Mouse (Mus musculus): ENCODE measurements around the gene Camkv.
A peak's percentile ranks its signal among the peaks of the same experiment; 100 is the strongest.

The Camkv gene

DNA sequence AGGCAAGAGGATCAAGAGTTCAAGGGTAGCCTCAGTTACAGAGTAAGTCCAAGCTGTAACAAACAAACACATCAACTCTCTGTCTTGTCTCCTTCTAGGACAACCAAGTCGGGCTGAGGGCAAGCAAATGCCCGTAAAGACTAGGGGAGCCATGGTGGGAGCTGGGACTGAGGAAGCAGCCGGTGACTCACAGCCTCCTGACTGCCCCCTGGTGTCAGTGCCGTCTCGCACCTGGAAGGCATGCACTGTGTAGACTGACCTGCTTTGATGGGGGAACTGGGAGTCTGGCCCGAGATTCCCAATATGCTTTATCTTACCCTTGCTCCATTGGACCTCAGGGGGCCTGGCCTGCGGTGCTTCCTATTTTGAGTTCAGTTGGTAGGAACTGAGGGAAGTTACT, 12.5 kb upstream of the Camkv start:
- DNase-seq (ENCODE audit: low spot score): no peak

DNA sequence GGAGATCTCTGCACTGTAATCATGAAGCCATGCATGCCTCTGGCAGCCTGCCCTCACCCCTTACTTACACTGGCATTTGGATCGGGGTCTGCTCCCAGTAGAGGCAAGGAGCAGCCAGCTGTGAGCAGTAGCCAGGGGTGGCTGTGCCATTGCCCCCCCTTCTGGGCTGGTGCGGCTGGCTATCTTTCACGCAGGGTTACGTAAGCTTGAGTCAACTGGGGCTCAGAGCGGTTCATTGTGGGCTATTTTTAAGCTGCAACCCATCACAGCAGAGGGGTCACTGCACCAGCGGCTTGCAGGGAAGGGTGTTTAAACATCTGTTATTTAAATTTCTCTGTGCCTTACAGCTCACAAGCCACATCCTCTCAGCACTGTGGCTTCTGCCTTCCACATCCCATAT, 11.5 kb upstream of the Camkv start:
- DNase-seq (ENCODE audit: low spot score): no peak

DNA sequence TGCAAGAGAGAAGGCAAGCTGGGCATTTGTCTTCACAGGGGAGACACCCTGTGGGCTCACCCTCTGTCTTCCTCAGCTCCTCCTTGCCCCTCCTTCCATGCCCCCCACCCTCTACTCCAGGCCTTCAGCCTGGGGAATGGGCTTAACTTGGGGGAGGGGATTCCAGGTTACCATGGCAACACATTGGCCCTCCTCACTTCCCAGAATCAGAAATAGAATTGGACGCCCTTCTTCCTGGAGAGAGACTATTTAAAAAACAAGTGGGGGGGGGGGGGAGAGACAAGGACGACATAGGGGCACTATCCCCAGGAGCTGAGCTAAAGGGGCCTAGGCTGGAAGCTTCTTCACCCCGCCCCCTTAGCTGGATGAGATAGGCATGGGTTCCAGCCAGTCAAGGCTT, 10.2 kb upstream of the Camkv start:
- DNase-seq (ENCODE audit: low spot score): no peak

DNA sequence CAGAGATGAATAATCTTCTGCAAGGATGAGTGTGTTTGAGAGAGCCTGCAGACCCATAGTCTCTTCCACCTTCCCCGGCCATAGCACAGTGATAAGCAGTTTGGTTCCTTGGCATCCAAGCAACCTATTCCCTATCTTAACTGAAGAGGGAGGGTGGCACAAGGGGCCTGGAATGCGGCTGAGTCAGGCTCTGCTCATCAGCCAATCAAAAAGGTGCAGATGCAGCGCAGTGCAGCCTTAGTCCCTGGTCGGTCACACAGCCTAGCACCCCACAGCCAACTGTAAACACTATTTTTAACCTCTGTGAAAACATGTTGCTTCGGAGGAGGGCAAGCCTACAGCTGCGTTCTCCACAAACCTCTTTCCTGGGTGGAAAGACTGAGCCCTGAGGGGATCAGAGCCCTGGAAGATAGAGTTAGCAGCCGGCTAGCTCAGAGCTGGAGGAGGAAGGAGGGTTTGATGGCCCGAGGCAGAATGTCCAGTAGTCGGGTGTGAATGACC, 8.5 kb upstream of the Camkv start:
- no peak for DNase-seq (ENCODE audit: low spot score)

DNA sequence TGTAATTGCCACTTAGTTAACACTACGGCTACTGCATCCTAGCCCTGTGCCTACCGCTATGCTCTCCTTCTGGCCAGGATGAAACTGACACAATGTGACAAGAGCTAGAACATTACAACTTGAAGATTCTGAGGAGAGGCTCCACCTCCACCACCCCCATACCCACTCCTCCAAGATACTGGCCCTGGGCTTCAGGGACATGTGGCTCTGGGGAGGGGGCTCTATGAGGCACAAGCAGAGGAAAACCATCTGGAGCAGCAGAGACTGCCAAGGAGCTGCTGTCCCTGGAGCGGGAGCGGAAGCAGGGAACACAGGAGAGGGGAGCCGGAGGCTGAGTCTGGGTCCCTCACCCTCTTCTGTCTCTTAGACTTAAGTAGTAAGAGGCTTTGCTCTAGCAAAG, 7.7 kb upstream of the Camkv start:
- DNase-seq (ENCODE audit: low spot score): no peak

DNA sequence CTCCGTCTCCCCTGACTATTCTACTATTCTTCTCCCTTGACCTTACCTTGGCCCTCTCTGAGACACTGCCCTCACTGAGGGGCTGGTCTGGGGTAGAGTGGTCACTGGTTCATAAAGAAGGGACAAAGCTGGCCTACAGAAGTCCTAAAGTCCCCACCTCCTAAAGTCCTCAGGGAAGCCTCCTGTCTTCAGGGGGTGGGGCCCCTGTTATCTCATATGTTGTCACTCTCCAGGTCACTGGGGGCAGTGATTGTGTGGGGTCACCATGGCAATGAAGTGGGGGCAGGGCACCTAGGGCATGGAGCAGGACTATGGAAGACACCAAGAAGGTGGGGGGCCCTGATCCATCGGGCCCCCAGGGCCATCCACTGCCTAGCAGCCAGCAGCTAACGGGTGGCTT, 7.3 kb upstream of the Camkv start, which contains the start of gene Actl11:
Actl11 (plus strand) TSS at position 301 of the 400 bp plus-strand sequence.
- DNase-seq (ENCODE audit: low spot score): no peak

DNA sequence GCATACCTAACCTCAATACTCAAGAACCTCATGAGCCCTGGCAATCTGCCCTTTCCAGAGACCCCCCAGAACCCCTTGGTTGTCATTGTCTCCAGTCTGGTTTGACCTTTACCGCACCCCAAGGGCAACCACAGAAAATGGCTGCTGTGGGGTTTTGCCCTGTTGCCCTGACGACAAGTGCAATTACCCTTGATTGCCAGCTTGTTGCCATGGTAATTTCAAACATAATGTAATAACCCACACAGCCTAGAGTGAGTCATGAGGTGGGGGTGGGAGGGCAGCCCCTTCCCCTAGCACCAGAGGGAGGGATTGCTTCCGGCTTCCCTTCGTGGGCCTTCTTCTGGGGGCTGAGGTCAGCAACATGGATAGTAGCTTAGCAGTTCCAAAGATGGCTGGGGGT, 3.3 kb upstream of the Camkv start:
- DNase-seq (ENCODE audit: low spot score): no peak

DNA sequence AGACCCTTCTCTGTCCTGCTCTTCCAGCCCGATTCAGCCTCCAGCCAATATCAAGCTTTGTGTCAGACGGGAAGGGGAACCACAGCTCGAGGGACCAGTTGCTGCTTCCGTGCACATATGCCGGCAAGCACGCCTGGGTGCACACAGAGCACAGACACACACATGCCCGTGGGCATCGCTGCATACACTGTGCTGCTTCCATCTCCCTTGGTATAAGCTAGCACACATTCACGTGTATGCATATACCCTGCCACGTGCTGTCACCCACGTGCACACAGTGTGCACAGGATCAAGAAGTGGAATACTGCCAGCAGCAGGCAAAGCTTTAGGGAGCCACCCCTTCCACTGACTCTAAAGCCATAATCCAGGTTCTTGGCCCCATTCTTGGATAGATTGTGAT, 1.3 kb upstream of the Camkv start:
- DNase-seq (ENCODE audit: low spot score): peak; percentile 49

DNA sequence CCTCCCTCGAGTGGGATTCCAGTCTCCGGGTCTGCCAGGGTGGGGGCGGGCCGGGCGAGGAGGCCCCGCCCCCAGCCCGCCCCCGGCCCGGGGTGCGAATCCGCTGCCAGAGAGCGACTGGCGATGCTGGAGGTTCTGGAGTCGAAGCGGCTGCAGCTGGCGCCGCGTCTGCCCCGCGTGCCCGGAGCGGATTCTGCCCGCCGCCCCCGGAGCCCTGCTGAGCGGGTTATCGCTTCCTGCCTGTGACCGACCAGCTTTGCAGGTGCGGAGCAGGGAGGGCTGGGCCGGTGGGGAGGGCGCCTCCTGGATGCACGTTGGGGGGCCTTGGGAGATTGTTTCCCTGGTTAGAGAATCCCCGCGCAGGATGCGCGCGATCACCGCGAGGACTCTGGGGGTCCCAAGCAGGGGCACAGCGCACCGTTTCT, 328 bp downstream of the Camkv start:
- DNase-seq (ENCODE audit: low spot score): peak; percentile 53

DNA sequence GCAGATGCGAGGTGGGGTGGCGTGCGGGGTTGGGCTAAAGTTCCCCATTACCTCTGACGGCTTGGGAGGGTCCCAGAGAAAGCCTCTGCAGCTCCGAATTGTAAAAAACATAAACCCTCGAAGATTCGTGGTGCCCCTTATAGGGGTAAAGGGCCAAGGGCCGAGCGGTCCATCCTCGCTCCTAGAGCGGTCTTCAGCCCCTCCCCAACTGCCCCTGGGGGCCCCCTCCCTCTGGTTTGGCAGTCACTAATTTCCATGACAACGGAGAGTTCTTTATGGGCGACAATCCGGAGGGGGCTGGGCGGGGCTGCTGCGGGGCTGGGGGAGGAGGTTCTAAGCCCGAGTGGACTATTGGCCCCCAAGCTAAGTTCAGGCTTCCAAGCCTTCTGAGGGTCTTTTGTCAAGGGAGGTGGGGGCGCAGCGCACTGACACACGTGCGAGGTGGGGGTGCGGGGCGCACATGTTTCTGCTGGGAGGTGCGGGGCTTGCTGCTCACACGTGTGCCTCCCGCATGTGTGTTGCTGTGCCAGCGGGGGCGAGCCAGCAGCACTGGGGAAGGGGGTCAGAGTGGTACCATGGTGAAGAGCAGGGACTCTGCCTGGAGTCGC, 845 bp downstream of the Camkv start:
- peak; percentile 53 for DNase-seq (ENCODE audit: low spot score)

DNA sequence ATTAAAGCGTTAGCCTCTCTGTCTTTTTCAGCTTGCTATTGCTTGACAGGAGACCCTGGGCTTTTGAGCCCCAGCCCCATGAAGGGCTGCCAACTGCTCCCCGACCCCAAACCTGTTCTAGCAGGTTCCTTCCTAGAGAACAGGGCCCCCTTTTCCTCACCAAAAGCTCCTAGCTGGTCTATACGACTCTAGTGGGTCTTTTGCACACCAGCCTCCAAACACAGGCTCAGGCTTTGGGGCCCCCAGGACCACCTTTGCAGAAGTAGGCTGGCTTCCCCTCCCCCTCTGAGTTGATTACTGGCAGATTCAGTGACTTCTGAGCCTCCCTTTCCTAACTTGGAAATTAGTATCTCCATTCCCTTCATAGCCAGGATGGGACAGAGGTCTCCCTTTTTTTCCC, 1.4 kb downstream of the Camkv start:
- no peak for DNase-seq (ENCODE audit: low spot score)

DNA sequence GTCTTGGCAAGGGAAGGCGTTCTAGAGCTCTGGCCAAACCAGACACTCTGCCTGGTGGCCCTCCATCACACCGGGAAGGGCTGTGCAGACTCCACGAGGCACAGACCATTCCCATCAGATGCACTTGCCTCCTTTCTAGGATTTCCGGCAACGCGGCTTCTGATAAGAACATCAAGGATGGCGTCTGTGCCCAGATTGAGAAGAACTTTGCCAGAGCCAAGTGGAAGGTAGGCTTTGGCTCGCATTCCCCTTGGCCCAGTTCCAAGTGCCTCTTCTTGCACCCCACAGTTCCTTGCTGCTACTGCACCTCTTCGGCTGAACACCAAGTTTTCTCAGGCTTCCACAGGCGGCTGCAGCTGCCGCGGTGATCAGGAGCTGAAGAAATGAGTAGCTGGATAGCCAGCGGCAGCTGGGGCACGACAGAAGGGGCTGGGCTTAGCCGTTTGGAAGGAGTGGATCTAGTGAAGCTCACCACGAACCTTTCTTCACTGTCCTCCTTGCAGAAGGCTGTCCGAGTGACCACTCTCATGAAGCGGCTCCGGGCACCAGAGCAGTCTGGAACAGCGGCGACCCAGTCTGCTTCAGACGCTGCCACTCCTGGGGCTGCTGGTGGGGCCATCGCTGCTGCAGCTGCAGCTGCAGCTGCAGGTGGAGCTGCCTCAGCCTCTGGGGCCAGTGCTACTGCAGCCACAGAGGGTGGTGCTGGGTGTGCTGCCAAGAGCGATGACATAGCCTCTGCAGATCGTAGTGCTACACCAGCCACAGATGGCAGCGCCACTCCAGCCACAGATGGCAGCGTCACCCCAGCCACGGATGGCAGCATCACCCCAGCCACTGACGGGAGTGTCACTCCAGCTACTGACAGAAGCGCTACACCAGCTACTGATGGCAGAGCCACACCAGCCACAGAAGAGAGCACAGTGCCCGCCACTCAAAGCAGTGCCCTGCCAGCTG, 12.0 kb downstream of the Camkv start:
- DNase-seq (ENCODE audit: low spot score): peak; percentile 43

DNA sequence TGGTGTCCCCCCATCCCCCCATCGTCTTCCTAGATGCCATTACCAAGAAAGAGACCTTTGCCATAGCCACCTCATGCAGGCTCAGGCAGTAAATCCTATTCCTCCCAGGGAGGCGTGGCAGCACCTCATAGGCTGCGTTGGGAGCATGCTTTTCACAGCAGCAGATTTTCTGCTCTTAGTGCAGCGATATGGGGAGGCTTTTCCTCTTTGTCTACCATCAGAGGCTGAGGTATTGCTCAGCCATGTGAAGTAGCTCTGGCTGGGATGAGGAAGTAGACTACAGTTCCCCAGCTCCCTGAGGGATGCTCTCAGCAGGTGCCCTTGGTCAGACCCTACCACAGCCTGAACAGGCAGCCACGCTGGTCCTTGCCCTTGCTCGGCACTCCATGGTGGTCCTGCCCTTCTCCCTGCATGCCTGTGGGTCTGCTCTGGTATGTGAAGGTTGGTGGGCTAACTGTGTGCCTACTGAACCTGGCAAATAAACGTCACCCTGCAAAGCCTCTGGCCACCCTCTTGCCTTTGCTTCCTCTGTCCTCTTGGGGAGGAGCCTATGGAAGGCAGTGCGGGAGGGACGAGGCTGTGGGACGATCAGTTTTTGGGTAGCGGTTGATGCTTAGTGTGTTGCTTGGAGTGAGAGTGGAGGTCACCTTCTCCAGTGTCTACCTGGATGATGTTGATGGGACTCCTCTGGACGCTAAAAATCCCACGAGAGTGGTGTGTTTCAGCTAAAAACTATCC, 13.9 kb downstream of the Camkv start:
- no peak for DNase-seq (ENCODE audit: low spot score)

DNA sequence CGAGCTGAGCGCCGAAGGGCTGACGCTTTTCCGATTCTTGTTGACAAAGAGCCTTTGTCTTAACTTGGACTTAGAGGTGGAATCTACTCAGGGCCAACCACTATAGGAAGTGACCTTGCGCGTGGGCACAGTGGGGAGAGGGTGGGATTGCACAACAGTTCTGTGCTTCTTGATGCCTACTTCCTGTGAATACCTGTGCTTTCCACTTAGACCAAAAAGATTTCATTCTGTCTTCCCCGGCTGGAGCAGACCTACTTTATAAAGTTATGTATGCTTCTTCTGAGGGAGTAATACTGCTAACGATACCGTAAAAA, 14.4 kb downstream of the Camkv start, which contains the start of gene Traip:
Traip (plus strand) TSS at position 215 of the 314 bp plus-strand sequence.
- no peak for DNase-seq (ENCODE audit: low spot score)

DNA sequence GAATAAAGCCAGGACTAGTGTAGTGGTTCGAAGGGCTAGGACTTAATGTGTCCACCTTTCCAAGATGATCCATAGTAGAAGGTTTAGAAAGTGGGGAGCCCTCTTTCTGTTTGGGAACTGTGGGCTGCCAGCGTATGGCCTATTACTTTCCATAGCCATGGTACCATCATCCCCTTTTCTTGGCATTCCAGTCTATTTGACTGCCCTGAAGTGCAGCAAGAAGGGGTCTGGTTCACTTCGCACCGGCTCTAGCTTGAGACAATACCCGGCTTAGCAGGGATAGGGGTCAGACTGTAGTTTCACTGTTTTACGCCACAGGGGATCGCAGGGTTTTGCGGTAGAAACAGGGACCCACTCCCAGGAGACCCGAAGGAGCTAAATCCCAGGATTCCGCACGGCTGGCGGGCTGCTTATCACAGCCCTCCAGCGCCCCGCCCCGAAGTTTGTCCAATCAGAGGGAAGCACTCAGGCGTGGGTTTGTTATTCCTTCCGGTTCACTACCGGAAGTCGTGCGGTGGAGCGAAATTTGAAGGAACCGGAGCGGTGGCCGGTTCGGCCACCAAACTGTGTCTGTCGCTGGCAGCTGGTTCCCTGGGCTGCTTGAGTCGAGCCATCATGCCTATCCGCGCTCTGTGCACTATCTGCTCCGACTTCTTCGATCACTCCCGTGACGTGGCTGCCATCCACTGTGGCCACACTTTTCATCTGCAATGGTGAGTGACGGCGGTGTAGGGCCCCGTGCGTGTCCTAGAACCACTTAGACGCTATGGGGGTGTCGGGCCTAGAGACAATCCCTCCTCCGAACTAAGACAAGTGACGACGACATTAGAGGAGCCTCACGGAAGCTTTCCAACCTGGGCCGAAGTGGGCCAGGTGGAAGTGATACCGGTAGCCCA, 15.2 kb downstream of the Camkv start:
- peak; percentile 92 for DNase-seq (ENCODE audit: low spot score)

DNA sequence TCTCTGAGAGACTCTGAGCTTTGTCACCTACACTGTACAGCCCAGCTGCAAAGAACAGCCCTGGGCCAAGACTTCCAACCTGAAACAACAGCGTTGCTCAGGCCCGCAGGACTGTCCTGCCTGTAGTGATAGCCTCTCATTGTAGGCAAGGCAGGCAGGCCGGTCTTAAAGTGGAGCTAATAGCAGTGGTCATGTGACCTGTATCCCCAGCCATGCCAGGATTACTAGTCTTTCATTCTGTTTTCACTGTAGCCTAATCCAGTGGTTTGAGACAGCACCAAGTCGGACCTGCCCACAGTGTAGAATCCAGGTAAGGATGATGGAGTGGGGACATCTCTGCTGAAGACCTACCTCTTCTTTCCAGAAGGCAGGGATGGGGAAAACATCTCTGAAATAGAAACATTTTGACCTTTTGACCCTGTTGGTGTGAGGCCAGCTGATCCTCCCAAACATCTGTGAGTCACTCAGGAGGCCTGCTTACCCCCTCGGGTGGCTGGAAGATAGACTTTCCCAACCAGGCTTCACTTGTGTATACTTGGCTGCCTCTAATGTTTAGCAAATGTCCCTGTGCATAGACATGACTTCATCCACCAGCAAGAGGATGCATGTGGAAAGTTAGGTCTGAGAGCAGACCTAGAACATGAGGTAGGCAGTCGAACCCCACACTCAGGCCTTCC, 20.3 kb downstream of the Camkv start:
- no peak for DNase-seq (ENCODE audit: low spot score)

DNA sequence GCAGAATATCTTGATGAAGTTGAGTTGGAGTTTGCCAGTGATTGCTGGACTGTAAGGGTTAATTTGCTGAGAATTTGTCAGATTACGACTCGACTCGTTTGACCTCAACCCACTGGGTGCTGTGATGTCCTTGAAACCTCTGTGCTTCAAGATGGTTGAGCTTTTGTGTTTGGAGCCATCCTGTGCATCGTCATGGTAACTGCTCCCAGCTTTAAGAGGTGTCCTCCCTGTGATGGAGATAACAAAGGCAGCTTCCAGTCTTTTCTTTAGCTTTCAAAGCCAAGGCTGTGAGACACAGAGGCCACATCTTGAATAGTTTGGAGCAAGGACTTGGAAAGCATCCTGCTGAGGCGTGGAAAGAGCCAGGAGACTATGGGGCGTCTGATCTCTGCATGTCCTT, 21.7 kb downstream of the Camkv start:
- DNase-seq (ENCODE audit: low spot score): no peak

DNA sequence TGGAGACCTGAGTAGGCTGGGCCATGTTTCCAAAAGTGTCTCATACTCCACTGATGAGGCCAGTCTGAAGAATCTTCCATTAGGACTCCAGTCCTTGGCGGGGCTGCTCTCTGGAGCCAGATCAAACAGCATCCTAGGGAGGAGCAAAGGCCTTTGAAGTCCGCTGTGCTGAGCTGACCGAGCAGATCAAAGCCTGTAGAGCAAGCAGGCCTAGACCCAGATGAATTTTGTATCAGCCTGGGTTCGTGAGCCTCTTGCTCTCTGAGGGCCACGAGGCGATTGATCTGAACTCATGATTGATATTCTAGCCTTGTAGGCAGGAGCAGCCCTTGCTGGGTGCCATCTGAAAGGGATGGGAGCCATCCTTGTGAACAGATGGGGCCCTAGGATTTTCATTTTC, 24.4 kb downstream of the Camkv start:
- DNase-seq (ENCODE audit: low spot score): no peak

DNA sequence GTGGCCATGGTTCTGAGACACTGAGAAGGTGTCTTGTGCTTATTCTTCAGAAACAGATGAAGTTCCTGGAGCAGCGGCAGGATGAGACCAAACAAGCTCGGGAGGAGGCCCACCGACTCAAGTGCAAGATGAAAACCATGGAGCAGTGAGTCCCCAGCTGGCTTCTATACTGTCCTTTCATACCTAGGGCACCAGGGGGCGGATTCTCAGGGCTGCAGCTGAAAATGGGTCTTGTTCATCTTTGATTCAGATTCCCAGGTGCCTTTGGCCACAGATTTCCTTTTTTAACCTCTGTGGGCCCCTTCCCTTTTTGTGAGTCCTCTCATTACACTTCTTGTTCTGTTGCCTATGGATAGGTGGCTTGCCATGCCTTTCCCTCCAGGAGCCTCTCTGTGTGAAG, 25.5 kb downstream of the Camkv start:
- DNase-seq (ENCODE audit: low spot score): no peak

DNA sequence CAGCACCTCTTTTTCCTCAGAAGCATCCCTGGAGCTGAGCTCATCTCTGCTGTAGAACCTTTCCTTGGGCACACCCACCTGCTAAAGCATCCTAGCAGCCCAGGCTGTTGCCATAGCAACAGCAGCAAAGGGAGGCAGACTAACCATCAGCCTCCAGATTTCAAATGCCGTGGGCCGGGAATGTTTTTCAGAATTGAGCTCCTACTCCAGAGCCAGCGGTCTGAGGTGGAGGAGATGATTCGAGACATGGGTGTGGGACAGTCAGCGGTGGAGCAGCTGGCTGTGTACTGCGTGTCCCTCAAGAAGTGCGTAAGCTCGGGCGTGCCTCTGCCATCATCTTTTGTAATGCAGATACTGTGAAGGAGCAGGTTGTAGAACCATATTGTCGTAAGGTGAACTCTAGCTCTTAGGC, 25.9 kb downstream of the Camkv start:
- DNase-seq (ENCODE audit: low spot score): peak; percentile 85

DNA sequence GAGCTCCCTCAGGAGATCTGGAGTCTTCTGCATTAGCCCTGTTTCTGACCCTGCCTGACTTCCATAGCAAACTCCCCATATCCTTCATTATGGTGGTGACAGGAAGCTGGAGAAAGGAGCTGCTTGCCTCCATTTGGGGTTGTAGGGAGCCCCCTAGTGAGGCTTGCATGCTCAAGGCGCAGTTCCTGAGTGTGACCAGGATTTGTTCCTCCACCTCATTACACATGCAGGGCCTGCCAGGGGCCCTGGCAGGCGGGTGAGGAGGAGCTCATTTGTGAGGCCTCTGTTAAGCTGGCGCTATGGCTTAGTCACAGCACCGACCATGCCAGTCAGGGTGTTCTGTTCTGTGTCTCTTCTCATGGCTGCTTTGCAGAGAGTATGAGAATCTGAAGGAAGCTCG, 26.4 kb downstream of the Camkv start:
- DNase-seq (ENCODE audit: low spot score): peak; percentile 80
